Mouse (Mus musculus) embryonic facial prominence, embryonic 12.5 days (tissue): ENCODE data around the gene Lrp1. TPM values are rescaled to one million over a fixed set of nuclear protein-coding genes. Genes with fewer than 3 reads are reported as not detected.
A peak's percentile ranks its signal among the peaks of the same experiment; 100 is the strongest.

ENCODE experiments used
- ATAC-seq: fragments of 200-750 bp; cut with Nextera tagmentation; 2 replicates; pipeline ENCODE4 v1.8.0; 2017; ENCODE audit not compliant: insufficient number of reproducible peaks, insufficient read depth, low FRiP score, low TSS enrichment
- H3K27ac ChIP-seq: fragments of 300-500 bp; sonication (generic); 2 replicates; pipeline ENCODE4 v1.5.1; 2016; ENCODE audit warnings: mild to moderate bottlenecking
- H3K27me3 ChIP-seq: fragments of 300-500 bp; sonication (generic); 2 replicates; pipeline ENCODE4 v1.6.1; 2016; ENCODE audit warnings: mild to moderate bottlenecking, moderate library complexity
- H3K36me3 ChIP-seq: fragments of 300-500 bp; sonication (generic); 2 replicates; pipeline ENCODE4 v1.6.1; 2016; ENCODE audit warnings: mild to moderate bottlenecking
- H3K4me1 ChIP-seq: fragments of 300-500 bp; sonication (generic); 2 replicates; pipeline ENCODE4 v1.6.1; 2016
- H3K4me2 ChIP-seq: fragments of 300-500 bp; sonication (generic); replicated peaks from 2 replicates; pipeline ENCODE4 v1.6.1; 2016; ENCODE audit warnings: mild to moderate bottlenecking, moderate library complexity
- H3K4me3 ChIP-seq: fragments of 300-500 bp; sonication (generic); 2 replicates; pipeline ENCODE4 v1.5.1; 2016; ENCODE audit warnings: mild to moderate bottlenecking
- H3K9ac ChIP-seq: fragments of 300-500 bp; sonication (generic); 2 replicates; pipeline ENCODE4 v1.6.1; 2016; ENCODE audit warnings: mild to moderate bottlenecking, moderate library complexity
- H3K9me3 ChIP-seq: fragments of 300-500 bp; sonication (generic); 2 replicates; pipeline ENCODE4 v1.6.1; 2016; ENCODE audit warnings: mild to moderate bottlenecking, moderate library complexity
- WGBS: fragments of 180-500 bp; shearing (Covaris S2); methylation state at CpG from one replicate; pipeline ENCODE4 v1.1.7; 2016; 5-methylcytosine and 5-hydroxymethylcytosine counted together
- polyA plus RNA-seq: library from polyadenylated mRNA; unstranded; fragments of >200 nt; fragmentation: Nextera tagmentation; extraction: Ambion mirVana; gene quantifications from 2 replicates; pipeline ENCODE4 v1.2.1, GENCODE M21; 2016

Gene Lrp1
- polyA plus RNA-seq, 1 experiment from 2014 or later, result 115 TPM

DNA sequence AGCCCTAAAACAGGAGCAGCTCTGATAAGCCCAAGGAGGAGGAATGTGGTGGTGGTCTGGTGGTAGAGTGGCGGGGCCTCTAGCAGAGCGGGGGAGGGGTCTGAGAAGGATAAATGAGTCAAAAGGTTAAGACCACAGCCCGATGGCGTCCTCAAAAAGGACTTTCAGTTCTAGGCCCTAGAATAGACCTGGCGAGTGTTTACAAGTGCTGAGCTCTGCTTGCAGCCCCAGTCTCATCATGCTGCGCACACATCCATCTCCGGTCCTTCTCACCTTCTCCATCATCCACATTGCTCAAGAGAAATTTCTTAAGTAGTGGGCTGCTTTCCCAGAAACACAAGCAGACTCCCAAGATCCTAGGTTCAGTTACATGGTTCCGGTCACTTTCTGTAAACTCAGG is 22.3 kb downstream of the Lrp1 start:
- no peak for ATAC-seq
- H3K36me3 ChIP-seq, result peaks cover 53% of the 10 kb centered on the region

DNA sequence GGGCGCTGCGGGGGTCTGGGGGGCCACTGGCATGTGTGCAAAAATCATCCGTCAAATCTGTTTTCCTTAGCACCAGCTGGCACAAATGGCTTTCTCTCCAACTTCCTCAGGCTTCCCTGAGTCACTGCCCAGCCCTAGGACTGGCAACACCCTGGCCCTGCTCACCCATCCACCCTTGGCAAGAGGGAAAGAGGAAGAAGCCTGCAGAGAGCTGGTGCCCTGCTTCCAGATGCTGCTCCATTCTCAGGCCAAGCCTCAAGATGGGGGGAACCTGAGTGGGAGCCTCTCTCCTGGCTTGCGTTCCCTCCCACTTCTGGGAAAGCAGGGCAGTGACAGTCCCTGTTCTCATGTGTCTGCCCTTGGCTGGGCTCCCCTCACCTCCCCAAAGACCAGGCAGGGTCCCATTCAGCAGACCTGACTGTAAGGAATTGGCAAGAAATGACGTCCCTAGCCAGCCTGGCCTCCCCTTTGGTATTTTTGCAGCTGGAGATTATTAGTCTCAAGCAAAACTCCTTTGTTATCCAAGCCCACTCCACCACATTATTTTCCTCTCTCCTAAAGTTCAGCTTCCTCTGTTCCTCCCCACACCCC is 23.5 kb downstream of the Lrp1 start:
- 51% methylated on average over 5 of the region's 5 CpGs for WGBS
- peak; percentile 31; the same call in 1 of the 2 replicates for ATAC-seq
- peaks cover 54% of the 10 kb centered on the region for H3K36me3 ChIP-seq
- H3K4me2 ChIP-seq, result no peak overlapping the region
- peak overlapping the region; percentile 88 for H3K27ac ChIP-seq
- peaks cover 50% of the 10 kb centered on the region for H3K4me1 ChIP-seq
- H3K4me3 ChIP-seq, result no peak overlapping the region
- peak overlapping the region; percentile 28; the same call in 1 of the 2 replicates for H3K9ac ChIP-seq
- no peaks in the 10 kb centered on the region for H3K9me3 ChIP-seq
- H3K27me3 ChIP-seq, result no peaks in the 10 kb centered on the region

More for the DNA sequence above, 22.3 kb downstream of the Lrp1 start:
- Histone ChIP-seq H3K4me2 (no peak overlapping the region), H3K4me3 (no peak overlapping the region), H3K27ac (peak overlapping the region; percentile 88), H3K9me3 (no peaks in the 10 kb centered on the region), H3K27me3 (no peaks in the 10 kb centered on the region), H3K4me1 (peaks cover 50% of the 10 kb centered on the region), H3K9ac (no peak overlapping the region)
- 58% methylated on average over 8 of the region's 8 CpGs for WGBS

DNA sequence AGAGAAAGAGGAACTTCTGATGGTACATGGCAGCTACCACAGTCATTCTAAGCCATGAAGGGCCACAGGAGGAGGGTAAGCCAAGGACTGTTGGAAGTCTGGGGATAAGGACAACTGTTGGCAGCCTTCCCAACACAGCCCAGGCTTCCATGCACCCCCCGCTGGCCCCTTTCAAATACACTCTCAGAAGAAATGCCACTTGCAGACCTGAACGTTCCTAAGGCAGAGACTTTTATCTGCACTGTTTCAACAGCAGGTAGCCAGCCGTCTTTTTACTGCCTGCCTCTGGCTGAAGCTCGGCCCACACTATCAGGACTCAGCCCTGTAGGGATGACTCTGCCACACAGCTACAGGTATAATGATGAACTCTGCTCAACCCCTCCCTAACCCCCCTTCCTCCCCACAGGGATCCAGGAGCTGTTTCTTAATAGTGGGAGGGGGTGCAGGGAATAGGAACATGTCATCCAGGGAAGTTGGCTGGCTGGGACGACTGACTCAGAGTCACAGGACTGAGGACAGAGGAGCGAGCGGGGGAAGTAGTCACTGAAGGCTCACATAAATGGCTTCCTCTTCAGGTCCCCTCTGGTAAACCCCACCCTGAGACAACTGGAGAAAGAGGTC is 24.5 kb downstream of the Lrp1 start:
- Histone ChIP-seq H3K27ac (peak overlapping the region; percentile 88), H3K4me2 (no peak overlapping the region), H3K27me3 (no peaks in the 10 kb centered on the region), H3K9me3 (no peaks in the 10 kb centered on the region), H3K4me3 (no peak overlapping the region), H3K4me1 (peaks cover 50% of the 10 kb centered on the region), H3K36me3 (peaks cover 54% of the 10 kb centered on the region), H3K9ac (no peak overlapping the region)
- WGBS, result 65% methylated on average over 7 of the region's 7 CpGs
- ATAC-seq, result no peak

DNA sequence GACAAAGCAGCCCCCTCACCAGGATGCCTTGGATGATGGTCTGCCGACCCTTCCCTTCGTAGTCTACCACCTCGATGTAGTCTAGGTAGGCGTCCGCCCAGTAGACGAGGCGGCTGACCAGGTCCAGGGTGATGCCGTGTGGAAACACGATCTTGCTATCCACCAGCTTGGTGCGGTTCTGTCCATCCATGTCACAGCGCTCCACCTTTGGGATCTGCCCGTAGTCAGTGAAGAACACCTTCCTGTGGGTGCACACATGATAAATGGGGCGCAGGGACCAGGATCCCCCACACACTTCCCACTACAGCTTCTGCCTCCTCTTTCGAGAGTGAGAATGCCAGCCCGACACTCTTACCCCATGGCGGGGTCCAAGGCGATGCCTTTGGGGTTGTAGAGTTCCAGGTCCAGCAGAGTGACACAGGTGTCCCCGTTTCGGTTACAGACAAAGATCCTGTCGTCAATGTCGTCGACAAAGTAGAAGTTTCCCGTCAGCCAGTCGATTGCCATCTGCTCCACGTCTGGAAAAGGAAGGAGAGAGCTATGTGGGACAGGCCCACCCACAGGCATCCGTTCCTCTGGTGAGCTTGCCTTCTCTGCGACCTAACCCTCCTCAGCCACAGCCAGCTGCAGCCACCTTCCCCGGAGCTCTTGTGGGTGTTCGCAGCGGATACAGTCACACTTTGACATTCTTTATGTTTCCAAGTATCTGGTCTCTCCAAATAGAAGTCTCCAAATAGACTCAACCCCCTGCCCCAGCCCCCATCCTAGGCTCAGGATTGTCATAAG is 25.8 kb downstream of the Lrp1 start:
- Histone ChIP-seq H3K36me3 (peaks cover 62% of the 10 kb centered on the region), H3K27ac (no peak overlapping the region), H3K4me3 (no peak overlapping the region), H3K4me2 (no peak overlapping the region), H3K4me1 (peaks cover 40% of the 10 kb centered on the region), H3K9ac (no peak overlapping the region), H3K9me3 (no peaks in the 10 kb centered on the region), H3K27me3 (no peaks in the 10 kb centered on the region)
- ATAC-seq, result no peak
- 87% methylated on average over 30 of the region's 30 CpGs for WGBS

DNA sequence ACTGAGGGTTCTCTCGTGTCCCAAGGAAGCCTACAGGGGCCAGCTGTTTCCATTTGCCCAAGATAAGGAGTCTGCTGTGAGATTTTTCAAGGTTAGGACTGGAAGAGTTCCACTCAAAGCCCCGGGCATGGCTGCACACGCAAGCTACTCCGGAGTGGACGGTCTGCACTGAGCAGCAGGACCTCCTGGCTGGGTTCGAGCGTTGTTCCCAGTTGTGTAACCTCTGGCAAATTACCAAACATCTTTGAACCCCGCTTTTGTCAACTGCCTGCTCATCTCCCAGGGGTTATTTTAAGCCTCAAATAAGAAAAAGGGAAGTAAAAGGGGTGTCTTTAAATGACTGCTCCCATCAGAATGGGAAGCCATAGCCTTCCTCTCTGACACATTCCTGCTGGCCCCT is 26.5 kb downstream of the Lrp1 start:
- 87% methylated on average over 8 of the region's 8 CpGs for WGBS
- Histone ChIP-seq H3K9ac (no peak overlapping the region), H3K4me2 (no peak overlapping the region), H3K4me1 (peaks cover 32% of the 10 kb centered on the region), H3K27ac (no peak overlapping the region), H3K9me3 (no peaks in the 10 kb centered on the region), H3K36me3 (peaks cover 69% of the 10 kb centered on the region), H3K27me3 (no peaks in the 10 kb centered on the region), H3K4me3 (no peak overlapping the region)
- no peak for ATAC-seq

DNA sequence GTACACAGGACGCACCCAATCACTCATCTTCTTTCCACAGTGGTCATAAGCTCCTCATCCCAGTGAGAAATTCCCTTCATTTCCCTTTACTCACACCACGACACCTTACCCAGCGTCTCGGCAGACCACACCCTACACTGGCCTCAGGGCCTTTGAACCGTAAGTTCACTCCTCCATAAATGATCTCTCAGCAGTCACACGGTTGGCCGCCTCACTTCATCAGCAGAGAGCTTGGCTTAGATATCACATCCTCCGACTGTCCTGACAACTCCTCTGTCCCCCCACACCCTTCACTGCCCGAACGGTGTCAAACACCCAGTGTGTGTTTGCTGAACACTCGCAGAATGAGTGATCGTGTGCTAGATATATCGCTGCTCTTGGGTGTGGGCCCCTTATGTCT is 28.1 kb downstream of the Lrp1 start:
- peaks cover 84% of the 10 kb centered on the region for H3K36me3 ChIP-seq
- no peak overlapping the region for H3K27ac ChIP-seq
- H3K9ac ChIP-seq, result no peak overlapping the region
- H3K9me3 ChIP-seq, result no peaks in the 10 kb centered on the region
- H3K4me2 ChIP-seq, result no peak overlapping the region
- no peaks in the 10 kb centered on the region for H3K27me3 ChIP-seq
- H3K4me1 ChIP-seq, result peaks cover 19% of the 10 kb centered on the region
- 88% methylated on average over 13 of the region's 13 CpGs for WGBS
- ATAC-seq, result no peak
- H3K4me3 ChIP-seq, result no peak overlapping the region

DNA sequence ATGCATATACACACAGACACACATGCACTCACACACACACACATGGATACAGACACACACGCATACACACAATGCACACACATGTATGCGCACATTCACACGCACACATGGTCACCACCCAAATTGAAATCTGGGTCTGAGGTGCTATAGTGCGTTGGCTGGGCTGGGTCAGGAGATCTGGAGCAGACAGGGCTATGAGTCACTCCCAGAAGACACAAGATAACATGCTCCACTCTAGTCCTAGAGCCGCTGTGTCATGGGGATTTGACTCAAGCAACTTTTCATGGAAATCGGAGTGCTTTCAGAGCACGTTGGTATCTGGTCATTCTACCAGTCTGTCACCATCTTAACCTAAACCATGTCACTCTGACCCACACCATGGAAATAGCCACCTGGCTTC is 28.5 kb downstream of the Lrp1 start:
- H3K4me1 ChIP-seq, result peaks cover 14% of the 10 kb centered on the region
- H3K4me2 ChIP-seq, result no peak overlapping the region; the same call in 1 of the 2 replicates
- 0 out of 2 replicates have a peak overlapping the region, but pooled peaks have one; percentile 14 for H3K27ac ChIP-seq
- H3K9me3 ChIP-seq, result no peaks in the 10 kb centered on the region
- H3K9ac ChIP-seq, result no peak overlapping the region
- peaks cover 87% of the 10 kb centered on the region for H3K36me3 ChIP-seq
- 93% methylated on average over 7 of the region's 7 CpGs for WGBS
- H3K4me3 ChIP-seq, result no peak overlapping the region
- no peaks in the 10 kb centered on the region for H3K27me3 ChIP-seq
- no peak for ATAC-seq

DNA sequence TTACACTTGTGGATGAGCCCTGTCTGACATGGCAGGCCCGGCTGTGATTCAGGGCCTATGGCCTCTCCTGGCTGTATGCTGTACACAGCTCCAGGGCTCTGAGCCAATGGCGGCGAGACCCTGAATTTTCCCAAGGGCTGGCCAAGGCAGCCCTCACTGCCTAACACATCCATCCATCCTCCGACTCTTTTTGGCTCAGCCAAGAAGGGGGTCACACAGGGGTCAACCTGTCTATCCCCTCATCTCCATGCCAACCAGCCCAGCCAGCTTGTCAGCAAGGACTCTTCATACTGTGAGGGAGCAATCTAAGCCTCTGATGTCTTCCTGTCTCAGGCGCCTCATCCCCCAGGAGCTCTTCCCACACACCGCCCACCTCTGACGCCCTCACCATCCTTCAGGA is 29.4 kb downstream of the Lrp1 start:
- no peak overlapping the region for H3K9ac ChIP-seq
- H3K4me2 ChIP-seq, result no peak overlapping the region
- 0 out of 2 replicates have a peak overlapping the region, but pooled peaks have one; percentile 14 for H3K27ac ChIP-seq
- peaks cover 5% of the 10 kb centered on the region for H3K4me1 ChIP-seq
- no peak overlapping the region for H3K4me3 ChIP-seq
- H3K9me3 ChIP-seq, result no peaks in the 10 kb centered on the region
- no peaks in the 10 kb centered on the region for H3K27me3 ChIP-seq
- 0 out of 2 replicates have a peak, but pooled peaks have one; percentile 23 for ATAC-seq
- 68% methylated on average over 7 of the region's 7 CpGs for WGBS
- peaks cover 90% of the 10 kb centered on the region for H3K36me3 ChIP-seq

DNA sequence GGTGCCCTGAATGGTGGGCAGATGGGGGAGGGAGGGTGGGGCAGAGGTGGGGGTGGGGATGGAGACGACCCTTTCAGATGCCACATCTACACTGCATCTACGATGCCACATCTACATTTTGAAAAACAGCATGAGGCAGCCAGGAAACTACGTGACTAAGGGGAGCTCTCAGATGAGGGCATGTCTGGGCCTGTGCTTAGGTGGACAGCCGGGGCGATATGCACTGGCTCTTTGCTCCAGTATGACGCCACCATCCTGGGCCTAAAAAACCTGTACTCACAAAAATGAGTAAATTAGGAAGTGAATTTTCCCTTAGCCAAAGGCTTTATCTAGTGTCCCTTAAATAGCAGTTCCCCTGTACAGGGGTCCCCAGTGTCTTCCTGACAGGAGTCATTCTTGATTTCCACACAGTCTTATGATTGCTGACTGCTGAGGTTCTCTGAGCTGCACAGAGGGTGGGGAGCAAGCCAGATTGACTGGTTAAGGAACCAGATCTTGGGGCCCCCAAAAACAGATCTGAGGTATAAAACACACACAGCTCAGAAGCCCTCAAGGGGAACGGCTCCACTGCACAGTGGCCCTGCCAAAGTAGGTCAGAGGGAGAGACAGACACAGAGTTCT is 30.0 kb downstream of the Lrp1 start:
- Histone ChIP-seq H3K9me3 (no peaks in the 10 kb centered on the region), H3K27ac (no peak overlapping the region), H3K4me3 (no peak overlapping the region), H3K27me3 (no peaks in the 10 kb centered on the region), H3K9ac (no peak overlapping the region), H3K4me1 (no peaks in the 10 kb centered on the region), H3K4me2 (no peak overlapping the region), H3K36me3 (peaks cover 88% of the 10 kb centered on the region)
- WGBS, result 80% methylated on average over 7 of the region's 7 CpGs
- ATAC-seq, result no peak; the same call in 1 of the 2 replicates

DNA sequence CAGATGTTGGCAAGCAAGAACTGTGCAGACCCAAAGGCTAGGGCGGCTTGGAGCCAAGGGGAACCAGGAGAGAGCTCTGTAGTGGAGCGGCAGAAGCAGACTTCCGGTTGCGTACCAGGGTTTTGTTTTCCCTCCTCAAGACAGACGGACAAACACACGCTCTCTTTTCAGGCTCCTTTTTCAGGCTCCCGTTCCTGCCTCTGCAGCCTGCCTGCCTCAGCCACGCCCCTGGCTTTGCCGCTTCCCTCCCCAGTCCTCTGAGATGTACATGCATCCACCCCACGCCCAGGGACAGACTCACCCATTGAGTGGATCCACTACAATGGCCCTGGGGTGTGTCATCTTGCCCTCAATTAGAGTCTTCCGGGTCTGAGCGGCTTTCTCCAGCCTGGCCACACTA is 30.7 kb downstream of the Lrp1 start:
- 85% methylated on average over 12 of the region's 12 CpGs for WGBS
- ATAC-seq, result no peak
- Histone ChIP-seq H3K27ac (no peak overlapping the region), H3K4me3 (no peak overlapping the region), H3K9me3 (no peaks in the 10 kb centered on the region), H3K9ac (no peak overlapping the region), H3K27me3 (no peaks in the 10 kb centered on the region), H3K36me3 (peaks cover 89% of the 10 kb centered on the region), H3K4me1 (no peaks in the 10 kb centered on the region), H3K4me2 (no peak overlapping the region)

DNA sequence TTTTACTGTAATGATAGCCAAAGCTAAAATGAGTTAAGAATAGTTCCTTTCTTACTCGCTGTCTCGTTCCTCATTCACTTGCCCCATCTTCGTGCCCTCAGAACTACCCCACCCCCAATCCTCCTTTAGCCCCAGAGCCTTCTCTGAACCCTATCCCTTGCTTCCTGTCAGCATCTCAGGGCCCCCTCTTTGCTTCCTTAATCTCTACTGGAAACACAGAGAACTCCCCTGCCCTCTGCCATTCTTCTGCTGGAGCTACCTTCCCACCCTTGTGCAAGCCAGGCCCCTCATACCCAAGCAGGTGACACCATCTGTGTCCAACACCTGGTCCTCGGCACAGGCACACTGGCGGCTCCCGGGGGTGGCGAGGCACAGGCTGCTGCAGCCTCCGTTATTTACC is 33.2 kb downstream of the Lrp1 start:
- ATAC-seq, result no peak
- Histone ChIP-seq H3K9ac (no peak overlapping the region), H3K4me1 (no peaks in the 10 kb centered on the region), H3K4me3 (no peak overlapping the region), H3K9me3 (no peaks in the 10 kb centered on the region), H3K27me3 (no peaks in the 10 kb centered on the region), H3K27ac (no peak overlapping the region), H3K4me2 (no peak overlapping the region), H3K36me3 (peaks cover 89% of the 10 kb centered on the region)
- WGBS, result 91% methylated on average over 8 of the region's 8 CpGs
